Mouse (Mus musculus): ENCODE measurements around the gene Olfr288.

DNA sequence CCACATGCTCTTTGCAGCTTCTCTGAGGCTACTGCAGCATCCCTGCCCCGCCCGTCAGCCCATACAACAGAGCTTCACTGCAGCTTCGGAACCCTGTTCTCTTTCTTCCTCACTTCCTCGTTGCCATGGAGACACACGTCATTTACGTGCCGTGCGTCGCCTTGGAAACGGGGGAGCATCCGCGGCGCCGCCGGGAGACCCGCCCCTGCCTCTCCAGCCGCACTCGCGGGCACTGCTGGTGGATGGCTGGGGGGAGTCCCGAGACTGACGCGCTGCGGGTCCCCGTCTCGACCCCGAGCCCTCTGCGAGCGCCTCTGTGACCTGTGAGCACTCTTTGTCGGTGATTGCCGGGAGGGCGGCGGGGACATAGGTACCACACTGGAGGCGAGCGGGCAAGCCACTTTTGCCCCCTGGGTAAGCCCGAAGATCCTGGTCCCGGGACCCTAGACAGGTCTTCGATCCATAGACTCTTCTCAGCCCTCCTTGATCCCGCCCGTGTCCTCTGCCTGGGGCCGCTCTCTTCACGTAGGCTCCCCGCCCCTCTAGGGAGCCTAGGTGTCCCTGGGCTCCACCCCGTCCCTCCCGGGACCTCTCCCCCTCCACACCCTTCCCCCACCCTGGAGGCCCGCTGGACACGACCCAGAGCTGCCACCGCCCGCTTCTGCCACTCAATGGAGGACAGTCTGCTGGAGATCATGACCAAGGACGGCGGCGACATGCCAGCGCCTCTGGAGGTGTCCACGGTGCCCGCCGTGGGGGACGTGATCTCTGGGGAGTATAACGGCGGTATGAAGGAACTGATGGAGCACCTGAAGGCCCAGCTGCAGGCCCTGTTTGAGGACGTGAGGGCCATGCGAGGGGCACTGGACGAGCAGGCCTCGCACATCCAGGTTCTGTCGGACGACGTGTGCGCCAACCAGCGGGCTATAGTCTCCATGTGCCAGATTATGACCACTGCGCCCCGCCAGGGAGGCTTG is 27.4 kb downstream of the Olfr288 start:
- no peak for TF ChIP-seq CTCF (IDR thresholded peaks at IDR 0.05; ENCODE audit: low read depth)
- TF ChIP-seq EP300 (optimal IDR thresholded peaks at IDR 0.05): no peak
